Mouse (Mus musculus) ES-Bruce4 (cell line): ENCODE data around the gene Grik4. TPM values are rescaled to one million over a fixed set of nuclear protein-coding genes. Genes with fewer than 3 reads are reported as not detected.
"Not testable (repeated sequence)": the region's sequence is repeated elsewhere in the genome, so short reads cannot be mapped to it uniquely, and the experiment has no call there.

Experiments used
- H3K27ac ChIP-seq: 2 replicates; pipeline ENCODE4 v1.5.1; 2012; ENCODE audit warnings: low read length, inconsistent platforms; ENCODE audit not compliant: insufficient read depth
- H3K27me3 ChIP-seq: 2 replicates; pipeline ENCODE4 v1.6.1; 2012; ENCODE audit warnings: mild to moderate bottlenecking, low read length, inconsistent platforms; ENCODE audit not compliant: control insufficient read depth, poor library complexity, insufficient read depth, severe bottlenecking
- H3K36me3 ChIP-seq: 2 replicates; pipeline ENCODE4 v1.6.1; 2012; ENCODE audit warnings: inconsistent platforms, mild to moderate bottlenecking, low read length, moderate library complexity; ENCODE audit not compliant: control insufficient read depth, poor library complexity, insufficient read depth, severe bottlenecking
- H3K4me1 ChIP-seq: one replicate; pipeline ENCODE4 v1.8.1; 2011; ENCODE audit warnings: low read length; ENCODE audit not compliant: control insufficient read depth, insufficient read depth
- H3K4me3 ChIP-seq: 2 replicates; pipeline ENCODE4 v1.5.1; 2011; ENCODE audit warnings: low read depth, mild to moderate bottlenecking, low read length
- H3K9ac ChIP-seq: 2 replicates; pipeline ENCODE4 v1.6.1; 2012; ENCODE audit warnings: low read depth, mild to moderate bottlenecking, inconsistent platforms; ENCODE audit not compliant: poor library complexity, severe bottlenecking
- H3K9me3 ChIP-seq: replicated peaks from 2 replicates; pipeline ENCODE4 v1.6.1; 2012; ENCODE audit warnings: mild to moderate bottlenecking, low read length, inconsistent platforms; ENCODE audit not compliant: control insufficient read depth, poor library complexity, insufficient read depth, severe bottlenecking
- CTCF ChIP-seq: IDR thresholded peaks from one replicate; pipeline ENCODE4 v1.8.1; 2011; ENCODE audit warnings: low read depth, low read length
- EP300 ChIP-seq: IDR thresholded peaks from 2 replicates; pipeline ENCODE4 v1.6.1; 2011; ENCODE audit warnings: low read depth, low read length; ENCODE audit not compliant: insufficient read depth
- POLR2A ChIP-seq: IDR thresholded peaks from one replicate; pipeline ENCODE4 v1.8.1; 2011; ENCODE audit warnings: low read length; ENCODE audit not compliant: insufficient read depth
- polyA plus RNA-seq: library from polyadenylated mRNA; stranded (reverse); fragments of >200 nt; gene quantifications from 2 replicates; pipeline ENCODE4 v1.2.4, GENCODE M21; 2011; ENCODE audit warnings: low read depth; ENCODE audit not compliant: missing spikeins, insufficient read depth, insufficient read length

The Grik4 gene
- polyA plus RNA-seq, 1 experiment, result 1.0 TPM

GRCm38 (mm10) chr9:42785173-42785830, 159.0 kb downstream of the Grik4 start:
- no peaks in the 10 kb centered on the region for H3K9me3 ChIP-seq
- H3K4me3 ChIP-seq, result no peak overlapping the region
- no peak overlapping the region for H3K9ac ChIP-seq
- H3K27ac ChIP-seq, result no peak overlapping the region
- no peaks in the 10 kb centered on the region for H3K36me3 ChIP-seq
- H3K27me3 ChIP-seq, result no peaks in the 10 kb centered on the region
- TF ChIP-seq POLR2A, result no peak
- TF ChIP-seq EP300, result no peak
- no peak for TF ChIP-seq CTCF
- H3K4me1 ChIP-seq, result no peaks in the 10 kb centered on the region

- H3K9ac ChIP-seq, result no peak overlapping the region
- no peak for TF ChIP-seq EP300
- no peak for TF ChIP-seq POLR2A
- no peak for TF ChIP-seq CTCF
- no peak overlapping the region for H3K27ac ChIP-seq
- no peaks in the 10 kb centered on the region for H3K9me3 ChIP-seq
- H3K36me3 ChIP-seq, result no peaks in the 10 kb centered on the region
- H3K4me3 ChIP-seq, result no peak overlapping the region
- no peaks in the 10 kb centered on the region for H3K4me1 ChIP-seq
- H3K27me3 ChIP-seq, result no peaks in the 10 kb centered on the region
These were observed 160.9 kb downstream of the Grik4 start for GRCm38 (mm10) chr9:42783248-42783903.

GRCm38 (mm10) chr9:42778471-42779263, 165.6 kb downstream of the Grik4 start:
- H3K36me3 ChIP-seq, H3K4me1 ChIP-seq, H3K27ac ChIP-seq, H3K9me3 ChIP-seq, H3K9ac ChIP-seq, H3K27me3 ChIP-seq, H3K4me3 ChIP-seq: not testable (repeated sequence)

- H3K4me1 ChIP-seq, result no peaks in the 10 kb centered on the region
- H3K27ac ChIP-seq, result no peak overlapping the region
- no peaks in the 10 kb centered on the region for H3K36me3 ChIP-seq
- no peak overlapping the region for H3K9ac ChIP-seq
- no peaks in the 10 kb centered on the region for H3K9me3 ChIP-seq
- TF ChIP-seq CTCF, result no peak
- TF ChIP-seq EP300, result no peak
- TF ChIP-seq POLR2A, result no peak
- H3K27me3 ChIP-seq, result no peaks in the 10 kb centered on the region
- H3K4me3 ChIP-seq, result no peak overlapping the region
These were observed 166.4 kb downstream of the Grik4 start for GRCm38 (mm10) chr9:42777913-42778312.

- Histone ChIP-seq H3K27me3 (no peaks in the 10 kb centered on the region), H3K4me3 (no peak overlapping the region), H3K4me1 (no peaks in the 10 kb centered on the region), H3K36me3 (no peaks in the 10 kb centered on the region), H3K9me3 (no peaks in the 10 kb centered on the region), H3K9ac (no peak overlapping the region), H3K27ac (no peak overlapping the region)
- TF ChIP-seq CTCF (no peak), EP300 (no peak), POLR2A (no peak)
These were observed 167.5 kb downstream of the Grik4 start for GRCm38 (mm10) chr9:42776804-42777203.

- H3K27ac ChIP-seq, result no peak overlapping the region
- no peaks in the 10 kb centered on the region for H3K36me3 ChIP-seq
- H3K4me1 ChIP-seq, result no peaks in the 10 kb centered on the region
- no peak overlapping the region for H3K4me3 ChIP-seq
- no peak overlapping the region for H3K9ac ChIP-seq
- no peaks in the 10 kb centered on the region for H3K27me3 ChIP-seq
- TF ChIP-seq POLR2A (no peak), EP300 (no peak), CTCF (no peak)
- H3K9me3 ChIP-seq, result no peaks in the 10 kb centered on the region
These were observed 179.3 kb downstream of the Grik4 start for GRCm38 (mm10) chr9:42764823-42765560.
